Mouse (Mus musculus) cerebellum, postnatal 4 days (tissue): ENCODE measurements around the gene Krcc1.

Source experiments
- DNase-seq, 2 experiments: peaks; one replicate each; pipeline ENCODE4 v3.0.0; 2022; ENCODE audit warnings: low spot score in 2 of 2, mixed read lengths in 1 of 2

Krcc1 gene

GRCm38 (mm10) chr6:71271389-71272315 lies at the start of gene Krcc1:
TSS of gene Krcc1 (plus strand) at chr6:71271677.
- DNase-seq: peak; percentile 83 to 95

DNA sequence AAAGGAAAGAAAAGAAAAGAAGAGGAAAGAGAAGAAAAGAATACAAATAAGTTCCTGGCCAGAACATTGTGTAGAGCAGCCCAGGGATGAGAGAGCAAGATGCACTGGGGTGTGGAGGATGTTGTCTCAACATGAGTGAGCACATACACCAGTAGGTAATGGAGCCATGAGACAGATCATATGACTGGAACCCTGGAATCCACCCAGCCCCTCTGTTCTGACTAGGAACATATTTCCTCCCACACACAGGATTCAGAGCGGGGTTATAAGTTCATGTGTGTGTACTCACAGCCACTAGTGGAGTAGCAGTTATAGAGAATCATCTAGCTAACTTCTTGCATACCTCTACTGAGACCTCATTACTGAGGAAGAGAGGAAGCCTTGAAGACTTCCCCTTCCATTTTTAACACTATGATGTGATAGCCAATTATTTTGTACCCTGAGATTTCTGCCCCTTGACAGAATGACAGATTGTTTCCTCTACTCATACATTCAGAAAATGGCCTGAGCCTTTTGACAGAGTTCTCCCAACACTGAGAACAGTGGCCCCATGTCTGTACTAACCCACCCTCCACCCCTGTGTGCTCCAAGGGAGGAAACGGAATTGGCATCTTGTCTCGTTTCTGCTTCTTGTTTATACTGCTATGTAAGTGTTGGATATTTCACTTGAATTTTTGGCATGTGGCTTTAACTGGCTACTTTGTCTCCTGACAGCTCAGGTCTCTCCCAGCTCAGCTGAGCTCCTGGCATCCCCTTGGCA lies 47.1 kb upstream of the Krcc1 start:
- no peak for DNase-seq

- no peak for DNase-seq
These were observed 44.9 kb upstream of the Krcc1 start for GRCm38 (mm10) chr6:71226544-71226943.

GRCm38 (mm10) chr6:71227157-71227770 lies 44.2 kb upstream of the Krcc1 start:
- DNase-seq: no peak

DNA sequence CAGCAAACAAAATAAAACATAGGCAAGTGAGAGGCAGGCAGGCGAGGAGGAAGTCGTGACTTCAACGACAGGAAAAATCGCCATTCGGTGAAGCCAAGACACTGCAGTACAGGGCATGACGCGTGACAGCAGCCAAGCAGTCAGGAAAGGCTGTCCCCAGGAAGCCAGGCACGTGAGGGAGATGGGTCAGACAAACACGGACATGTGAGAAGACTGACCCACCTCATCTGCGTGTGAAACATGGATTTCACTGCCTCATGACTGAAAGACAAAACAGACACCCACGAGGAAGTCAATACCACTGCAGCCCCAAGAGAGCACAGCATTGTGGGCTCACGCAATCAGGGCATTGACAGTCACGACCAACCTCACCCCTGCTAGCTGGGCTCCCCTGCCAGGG lies 36.4 kb upstream of the Krcc1 start:
- DNase-seq: no peak

DNA sequence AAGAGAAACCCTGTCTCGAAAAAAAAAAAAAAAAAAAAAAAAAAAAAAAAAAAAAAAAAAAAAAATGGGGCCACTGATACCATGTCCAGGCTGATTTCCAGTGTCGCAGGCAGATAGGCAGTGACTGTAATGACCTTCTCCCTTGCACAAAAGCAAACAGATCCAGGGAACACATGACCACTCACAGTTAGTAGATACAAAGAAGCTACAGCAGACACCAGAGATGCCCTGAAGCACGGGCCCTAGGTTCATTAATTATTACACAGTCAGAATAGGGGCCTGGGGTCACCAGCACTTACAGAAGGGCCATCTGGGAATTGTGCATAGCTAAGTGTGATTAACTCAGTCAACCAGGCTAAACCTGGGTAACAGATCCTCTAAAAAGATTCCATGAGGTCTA lies 35.5 kb upstream of the Krcc1 start:
- no peak for DNase-seq

DNA sequence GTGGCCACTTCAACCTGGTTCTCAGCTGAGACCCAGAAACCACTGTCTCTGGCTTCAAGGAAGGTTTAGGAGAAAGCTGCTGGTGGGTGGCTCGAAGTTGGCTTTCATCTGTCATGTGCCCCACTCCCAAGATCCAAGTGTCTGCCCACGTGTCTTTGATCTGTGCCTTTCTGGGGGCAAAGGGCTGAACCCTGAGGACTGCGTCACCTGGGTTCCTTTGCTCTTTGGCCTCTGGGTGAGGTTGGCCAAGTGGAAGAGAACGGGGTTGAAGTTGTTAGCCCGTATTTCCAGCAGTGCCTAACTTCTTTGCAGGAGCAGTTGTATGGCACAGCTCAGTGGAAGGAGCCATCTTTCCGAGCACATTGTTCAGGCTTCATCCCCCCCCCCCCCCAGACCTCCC lies 35.0 kb upstream of the Krcc1 start:
- DNase-seq: no peak

DNA sequence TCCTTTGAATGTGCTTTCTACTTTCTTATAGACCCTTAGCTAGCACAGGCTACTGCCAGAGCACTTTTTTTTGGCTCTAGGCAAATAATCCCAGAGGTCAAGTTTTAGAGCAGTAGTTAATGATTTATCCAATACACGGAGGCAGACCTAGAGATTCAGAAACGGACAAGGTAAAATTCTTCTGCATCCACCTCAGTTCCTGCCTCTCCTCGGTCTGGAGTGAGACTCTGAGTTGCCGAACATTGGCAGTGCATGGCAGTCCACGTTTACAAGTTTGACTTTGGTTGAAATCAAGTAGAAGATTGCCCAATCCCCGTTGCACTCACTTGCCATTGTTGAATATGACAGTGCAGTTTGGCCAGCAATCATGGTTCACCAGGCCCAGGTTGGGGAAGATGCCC lies 34.4 kb upstream of the Krcc1 start:
- no peak for DNase-seq

GRCm38 (mm10) chr6:71239069-71239750 lies 32.3 kb upstream of the Krcc1 start:
- DNase-seq: peak in 1 of 2 experiments; percentile 26

DNA sequence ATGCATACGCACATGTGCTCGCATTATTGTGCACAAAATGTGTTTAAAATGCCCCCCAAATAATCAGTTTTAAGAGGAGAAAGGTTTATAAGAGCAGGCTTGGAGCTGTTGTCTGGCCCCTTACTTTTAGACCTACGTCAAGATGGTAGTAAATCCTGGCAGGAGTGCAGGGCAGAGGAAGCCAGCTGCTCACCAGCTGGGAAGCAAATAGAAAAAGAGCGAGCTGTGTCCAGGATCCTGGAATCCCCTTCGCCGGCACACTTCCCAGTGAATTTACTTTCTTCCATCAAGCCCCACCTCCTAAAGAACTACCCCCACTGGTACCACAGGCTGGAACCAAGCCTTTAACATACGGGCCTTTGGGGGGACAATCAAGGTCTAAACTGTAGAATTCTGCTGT lies 30.6 kb upstream of the Krcc1 start:
- DNase-seq: no peak

DNA sequence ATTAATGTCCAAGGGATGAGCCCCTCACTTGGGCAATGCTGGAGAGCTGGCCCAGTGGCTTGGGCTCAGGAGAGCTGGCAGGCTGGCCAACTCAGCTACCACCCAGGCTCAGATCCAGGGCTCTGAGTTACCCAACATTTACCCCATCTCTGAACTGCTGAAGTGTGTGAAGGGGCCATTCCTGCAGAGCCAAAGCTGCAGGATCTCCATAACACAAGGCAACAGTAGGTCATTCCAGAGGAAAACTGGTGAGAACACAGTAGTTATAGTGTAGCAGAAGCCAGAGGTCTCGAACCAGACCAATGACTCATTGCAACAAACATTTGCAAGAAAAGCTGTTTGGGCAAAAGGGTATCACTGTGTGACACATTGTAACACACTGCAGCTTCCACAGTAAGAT lies 28.7 kb upstream of the Krcc1 start:
- DNase-seq: no peak

DNA sequence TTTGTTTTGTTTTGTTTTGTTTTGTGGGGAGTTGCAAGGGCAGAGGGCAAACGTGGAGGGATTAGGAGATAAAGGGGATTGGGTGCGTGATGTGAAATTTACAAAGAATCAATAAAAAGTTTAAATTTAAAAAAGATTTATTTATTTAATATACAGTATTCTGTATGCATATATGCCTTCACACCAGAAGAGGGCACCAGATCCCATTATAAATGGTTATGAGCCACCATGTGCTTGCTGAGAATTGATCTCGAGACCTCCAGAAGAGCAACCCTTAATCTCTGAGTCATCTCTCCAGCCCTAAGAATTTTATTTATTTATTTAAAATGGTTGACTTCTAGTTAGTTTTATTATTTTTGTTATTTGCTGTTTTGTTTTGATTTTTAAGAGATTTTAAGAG lies 28.2 kb upstream of the Krcc1 start:
- DNase-seq: no peak

DNA sequence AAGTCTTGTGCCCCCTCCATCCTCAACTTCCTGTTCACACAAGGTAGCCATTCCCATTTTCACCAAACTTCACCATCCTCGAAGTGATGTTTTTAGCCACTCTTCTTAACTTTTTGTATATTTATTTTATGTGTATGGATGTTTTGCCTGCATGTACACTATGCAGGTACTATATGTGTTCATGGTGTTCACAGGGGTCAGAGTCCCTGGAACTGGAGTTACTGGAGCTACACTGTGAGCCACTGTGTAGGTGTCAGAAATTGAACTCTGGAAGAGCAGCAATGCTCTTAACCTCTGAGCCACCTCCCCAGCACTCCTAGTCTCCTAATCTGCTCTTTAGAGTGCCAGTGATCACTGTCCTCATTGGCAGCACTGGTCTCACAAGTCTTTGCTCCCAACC lies 23.1 kb upstream of the Krcc1 start:
- no peak for DNase-seq

DNA sequence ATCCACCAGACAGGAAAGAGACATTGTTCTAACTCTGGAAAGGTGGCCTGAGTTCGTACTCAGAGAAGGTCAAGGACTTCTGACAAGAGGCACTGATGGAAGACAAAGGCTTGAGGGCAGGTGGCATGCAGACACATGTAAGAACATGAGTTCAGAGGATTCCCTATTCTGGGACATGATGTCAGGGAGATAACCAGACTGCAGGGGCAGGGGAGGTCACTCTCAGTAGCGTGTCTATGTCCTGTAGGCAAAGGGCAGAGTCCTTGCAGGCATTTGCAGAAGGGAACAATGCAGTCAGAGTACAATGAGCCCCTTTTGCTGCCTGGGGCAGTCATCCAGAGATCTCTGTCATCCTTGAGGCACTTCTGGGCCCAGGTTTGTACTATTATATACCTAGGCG lies 21.9 kb upstream of the Krcc1 start:
- no peak for DNase-seq

DNA sequence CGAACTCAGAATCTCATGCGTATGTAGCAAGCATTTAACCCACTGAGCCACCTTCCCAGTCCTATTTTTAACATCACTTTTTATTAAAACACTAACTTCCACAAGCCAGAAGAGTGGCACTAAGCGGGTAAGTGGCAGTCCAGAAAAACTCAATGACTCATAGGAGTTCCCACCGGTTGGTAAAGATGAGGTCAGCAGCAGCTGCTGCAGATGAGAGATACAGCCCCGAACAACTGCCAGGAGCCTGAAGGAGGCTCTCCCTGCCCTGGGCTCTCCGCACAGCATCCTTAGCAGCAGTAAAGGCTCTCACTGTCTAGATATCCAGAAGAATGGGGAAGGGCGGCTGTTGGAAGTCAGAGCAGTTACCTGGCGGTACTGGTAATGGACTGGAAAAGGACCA lies 20.5 kb upstream of the Krcc1 start:
- no peak for DNase-seq

GRCm38 (mm10) chr6:71254456-71254855 lies 17.0 kb upstream of the Krcc1 start:
- no peak for DNase-seq

DNA sequence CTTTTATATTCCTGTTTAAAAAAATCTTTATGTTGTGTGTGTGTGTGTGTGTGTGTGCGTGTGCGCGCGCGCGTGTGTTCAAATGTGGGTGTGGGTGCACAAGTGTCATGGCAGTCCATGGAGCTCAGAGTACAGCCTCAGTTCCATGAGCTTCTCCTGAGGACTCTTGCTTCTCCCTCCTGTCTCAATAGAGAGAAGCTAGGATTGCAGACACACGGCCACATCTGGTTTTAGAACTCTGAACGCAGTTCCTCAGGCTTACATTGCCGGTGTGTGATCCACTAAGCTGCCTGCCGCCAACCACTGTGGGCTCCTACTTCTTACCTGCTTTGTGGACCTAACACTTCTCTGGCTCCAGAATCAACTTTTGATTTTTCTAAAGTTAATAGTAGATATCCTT lies 15.3 kb upstream of the Krcc1 start:
- no peak for DNase-seq

GRCm38 (mm10) chr6:71257375-71257774 lies 14.1 kb upstream of the Krcc1 start:
- DNase-seq: no peak

GRCm38 (mm10) chr6:71258562-71258961 lies 12.9 kb upstream of the Krcc1 start:
- DNase-seq: no peak

GRCm38 (mm10) chr6:71259166-71259565 lies 12.3 kb upstream of the Krcc1 start:
- no peak for DNase-seq

GRCm38 (mm10) chr6:71260051-71260640 lies 11.3 kb upstream of the Krcc1 start:
- no peak for DNase-seq

- DNase-seq: no peak
These were observed 10.4 kb upstream of the Krcc1 start for GRCm38 (mm10) chr6:71261060-71261459.
